Mouse (Mus musculus): Measurements from ENCODE around the gene Fam216a.
"Not testable (repeated sequence)": the region's sequence is repeated elsewhere in the genome, so short reads cannot be mapped to it uniquely, and the experiment has no call there.

The Fam216a gene

GRCm38 (mm10) chr5:122372192-122372769, at the start of gene Fam216a:
Gene Fam216a, minus strand, starts transcription at chr5:122372364.
- DNase-seq (ENCODE audit: low spot score) = peak; percentile 100

- DNase-seq (ENCODE audit: low spot score) = no peak
These were observed 49.3 kb upstream of the Fam216a start, which contains the start of gene Anapc7 for GRCm38 (mm10) chr5:122421271-122422068. Gene Anapc7, plus strand, starts transcription at chr5:122421693.

- not testable (repeated sequence) for DNase-seq (ENCODE audit: low spot score)
These were observed 48.5 kb upstream of the Fam216a start for GRCm38 (mm10) chr5:122420676-122421075.

- DNase-seq (ENCODE audit: low spot score) = no peak
These were observed 43.3 kb upstream of the Fam216a start for GRCm38 (mm10) chr5:122415465-122415864.

GRCm38 (mm10) chr5:122414351-122414750, 42.2 kb upstream of the Fam216a start:
- DNase-seq (ENCODE audit: low spot score) = no peak

GRCm38 (mm10) chr5:122412826-122413225, 40.7 kb upstream of the Fam216a start:
- DNase-seq (ENCODE audit: low spot score) = no peak

- DNase-seq (ENCODE audit: low spot score) = no peak
These were observed 39.7 kb upstream of the Fam216a start for GRCm38 (mm10) chr5:122411892-122412291.

GRCm38 (mm10) chr5:122409692-122410645, 37.8 kb upstream of the Fam216a start:
- DNase-seq (ENCODE audit: low spot score) = no peak

- no peak for DNase-seq (ENCODE audit: low spot score)
These were observed 33.4 kb upstream of the Fam216a start for GRCm38 (mm10) chr5:122405537-122405936.

GRCm38 (mm10) chr5:122403362-122403761, 31.2 kb upstream of the Fam216a start:
- no peak for DNase-seq (ENCODE audit: low spot score)

- DNase-seq (ENCODE audit: low spot score) = no peak
These were observed 30.6 kb upstream of the Fam216a start for GRCm38 (mm10) chr5:122402772-122403171.

GRCm38 (mm10) chr5:122402160-122402559, 30.0 kb upstream of the Fam216a start:
- no peak for DNase-seq (ENCODE audit: low spot score)

GRCm38 (mm10) chr5:122401303-122401640, 29.1 kb upstream of the Fam216a start:
- peak; percentile 65 for DNase-seq (ENCODE audit: low spot score)

- DNase-seq (ENCODE audit: low spot score) = no peak
These were observed 28.6 kb upstream of the Fam216a start for GRCm38 (mm10) chr5:122400628-122401302.

GRCm38 (mm10) chr5:122399871-122400270, 27.7 kb upstream of the Fam216a start:
- no peak for DNase-seq (ENCODE audit: low spot score)

GRCm38 (mm10) chr5:122397495-122397894, 25.3 kb upstream of the Fam216a start:
- DNase-seq (ENCODE audit: low spot score) = no peak

GRCm38 (mm10) chr5:122396791-122397190, 24.6 kb upstream of the Fam216a start:
- peak; percentile 25 for DNase-seq (ENCODE audit: low spot score)

- DNase-seq (ENCODE audit: low spot score) = peak; percentile 71
These were observed 21.7 kb upstream of the Fam216a start for GRCm38 (mm10) chr5:122393887-122394286.

- no peak for DNase-seq (ENCODE audit: low spot score)
These were observed 20.3 kb upstream of the Fam216a start for GRCm38 (mm10) chr5:122392227-122393004.

- DNase-seq (ENCODE audit: low spot score) = peak; percentile 96
These were observed 19.6 kb upstream of the Fam216a start, which contains the start of gene Arpc3 for GRCm38 (mm10) chr5:122391786-122392180. Gene Arpc3, plus strand, starts transcription at chr5:122391878.

All from embryo, embryonic 10 days (tissue).